ENCODE assay signal across 8 mouse cellular contexts in genomic region chr8:109738049-109738380, GRCm38 (mm10). TPM values are rescaled to one million over a fixed set of nuclear protein-coding genes. Genes with fewer than 3 reads are reported as not detected.
DNase-seq lines count a peak whose midpoint lies in the region; ATAC-seq and TF ChIP-seq lines count a peak whose summit lies in the region.

No protein-coding gene starts in this region.

- ATAC-seq in neural tube, embryonic 11.5 days (ENCODE audit: insufficient read depth, low FRiP score, low TSS enrichment): no peak
- ATAC-seq in liver, embryonic 12.5 days: no peak

- DNase-seq in cerebellum, adult 2 months: no peak
- no peak for DNase-seq in cerebellum, adult 18-20 months
- no peak for DNase-seq in neural tube, embryonic 11.5 days (ENCODE audit: low spot score)
- DNase-seq in neural tube, embryonic 10.5 days (ENCODE audit: extremely low spot score, low spot score): no peak
- no peak for DNase-seq in thymus, postnatal 25 days
- no peak for DNase-seq in urinary bladder, postnatal 10 days (ENCODE audit: low spot score)
- DNase-seq in c-Kit-positive CD71-positive TER-119-positive erythroid progenitor cells, embryonic 14.5 days (ENCODE audit: low spot score): no peak

- 64% methylated on average over 1 of the region's 1 CpGs for WGBS in cerebellum, adult 2 months
- 97% methylated on average over 1 of the region's 1 CpGs for WGBS in neural tube, embryonic 11.5 days
- 76% methylated on average over 1 of the region's 1 CpGs for WGBS in liver, embryonic 12.5 days (ENCODE audit: insufficient replicate concordance)

- H3K27me3 ChIP-seq in cerebellum, adult 2 months (ENCODE audit: control insufficient read depth, insufficient read depth, low read length): no peaks in the 10 kb centered on the region
- no peaks in the 10 kb centered on the region for H3K27me3 ChIP-seq in neural tube, embryonic 11.5 days (ENCODE audit: control insufficient read depth, insufficient read depth, low read length)
- H3K27me3 ChIP-seq in liver, embryonic 12.5 days (replicated peaks): no peaks in the 10 kb centered on the region

- no peak overlapping the region for H3K9ac ChIP-seq in neural tube, embryonic 11.5 days (ENCODE audit: low read length)
- peak overlapping the region; percentile 91; the same call in 1 of the 2 replicates for H3K9ac ChIP-seq in liver, embryonic 12.5 days

- no peak for TF ChIP-seq CTCF in cerebellum, adult 2 months (IDR thresholded peaks at IDR 0.05; ENCODE audit: borderline replicate concordance, insufficient read depth, low read depth, low read length)

- H3K4me3 ChIP-seq in cerebellum, adult 2 months (replicated peaks; ENCODE audit: insufficient read depth, low read depth, low read length): peak overlapping the region; percentile 86
- H3K4me3 ChIP-seq in neural tube, embryonic 11.5 days (ENCODE audit: low read depth, low read length): peak overlapping the region; percentile 99; the same call in 1 of the 2 replicates
- peak overlapping the region; percentile 80 for H3K4me3 ChIP-seq in liver, embryonic 12.5 days

- no peak for TF ChIP-seq POLR2A in cerebellum, adult 2 months (IDR thresholded peaks at IDR 0.05; ENCODE audit: borderline replicate concordance, insufficient read depth, low read length)

- no peak overlapping the region for H3K4me2 ChIP-seq in neural tube, embryonic 11.5 days (ENCODE audit: low read depth)
- H3K4me2 ChIP-seq in liver, embryonic 12.5 days: peak overlapping the region; percentile 79

- no peaks in the 10 kb centered on the region for H3K9me3 ChIP-seq in neural tube, embryonic 11.5 days (ENCODE audit: control insufficient read depth, low read length)
- no peaks in the 10 kb centered on the region for H3K9me3 ChIP-seq in liver, embryonic 12.5 days (replicated peaks)

- H3K36me3 ChIP-seq in neural tube, embryonic 11.5 days (ENCODE audit: control insufficient read depth, insufficient read depth, low read length): 0 out of 2 replicates have a peak, but pooled peaks cover 3% of the 10 kb centered on the region
- peaks cover 21% of the 10 kb centered on the region for H3K36me3 ChIP-seq in liver, embryonic 12.5 days

- peaks cover 9% of the 10 kb centered on the region for H3K4me1 ChIP-seq in cerebellum, adult 2 months (ENCODE audit: control insufficient read depth, insufficient read depth, low read length)
- peaks cover 8% of the 10 kb centered on the region; the same call in 1 of the 2 replicates for H3K4me1 ChIP-seq in neural tube, embryonic 11.5 days (ENCODE audit: control insufficient read depth, insufficient read depth, low read length)
- H3K4me1 ChIP-seq in liver, embryonic 12.5 days: peaks cover 15% of the 10 kb centered on the region

- no peak overlapping the region for H3K27ac ChIP-seq in cerebellum, adult 2 months (ENCODE audit: insufficient read depth, low read length)
- no peak overlapping the region for H3K27ac ChIP-seq in neural tube, embryonic 11.5 days (ENCODE audit: low read depth, low read length)
- H3K27ac ChIP-seq in liver, embryonic 12.5 days: 0 out of 2 replicates have a peak overlapping the region, but pooled peaks have one; percentile 75

RNA-seq across cellular contexts. Expression of gene Atxn1l, which starts 0.5 kb away (rescaled TPM):
- polyA plus RNA-seq in cerebellum, adult 2 months (2012; rRNA removed): 14.6 and 16.0 TPM in 2 replicates
- polyA plus RNA-seq in neural tube, embryonic 11.5 days (2014; fragmentation: Nextera tagmentation; extraction: Ambion mirVana): 7.5 and 7.8 TPM in 2 replicates
- polyA plus RNA-seq in liver, embryonic 12.5 days (2016; fragmentation: Nextera tagmentation; extraction: Ambion mirVana): 3.9 and 4.6 TPM in 2 replicates

RNA-seq across cellular contexts. Expression of gene Zfp821, which starts 32.7 kb away (rescaled TPM):
- polyA plus RNA-seq in cerebellum, adult 2 months (2012; rRNA removed): 30.9 and 32.0 TPM in 2 replicates
- polyA plus RNA-seq in neural tube, embryonic 11.5 days (2014; fragmentation: Nextera tagmentation; extraction: Ambion mirVana): 52.3 and 55.9 TPM in 2 replicates
- 9.9 and 11.4 TPM in 2 replicates for polyA plus RNA-seq in liver, embryonic 12.5 days (2016; fragmentation: Nextera tagmentation; extraction: Ambion mirVana)

RNA-seq across cellular contexts. Expression of gene Ap1g1, which starts 40.3 kb away (rescaled TPM):
- polyA plus RNA-seq in cerebellum, adult 2 months (2012; rRNA removed): 74.4 and 80.0 TPM in 2 replicates
- polyA plus RNA-seq in neural tube, embryonic 11.5 days (2014; fragmentation: Nextera tagmentation; extraction: Ambion mirVana): 44.1 and 52.1 TPM in 2 replicates
- 25.8 and 25.9 TPM in 2 replicates for polyA plus RNA-seq in liver, embryonic 12.5 days (2016; fragmentation: Nextera tagmentation; extraction: Ambion mirVana)

RNA-seq across cellular contexts. Expression of gene Ist1, which starts 45.0 kb away (rescaled TPM):
- 88.2 and 90.7 TPM in 2 replicates for polyA plus RNA-seq in cerebellum, adult 2 months (2012; rRNA removed)
- polyA plus RNA-seq in neural tube, embryonic 11.5 days (2014; fragmentation: Nextera tagmentation; extraction: Ambion mirVana): 200 and 206 TPM in 2 replicates
- polyA plus RNA-seq in liver, embryonic 12.5 days (2016; fragmentation: Nextera tagmentation; extraction: Ambion mirVana): 48.0 and 49.6 TPM in 2 replicates
